Mouse (Mus musculus) embryonic facial prominence, embryonic 11.5 days (tissue): Measurements from ENCODE around the gene Plekhh2. TPM values are rescaled to one million over a fixed set of nuclear protein-coding genes. Genes with fewer than 3 reads are reported as not detected.
A peak's percentile ranks its signal among the peaks of the same experiment; 100 is the strongest.

Source experiments
- ATAC-seq: fragments of 200-750 bp; cut with Nextera tagmentation; replicated peaks from 2 replicates; pipeline ENCODE4 v1.8.0; 2017; ENCODE audit warnings: low read depth; ENCODE audit not compliant: insufficient number of reproducible peaks, low FRiP score, low TSS enrichment
- DNase-seq: peaks from one replicate; pipeline ENCODE4 v3.0.0-alpha.2; 2015; ENCODE audit warnings: low spot score
- H3K27ac ChIP-seq: fragments of 300-500 bp; sonication (generic); replicated peaks from 2 replicates; pipeline ENCODE4 v1.5.1; 2014; ENCODE audit warnings: mild to moderate bottlenecking, low read depth, low read length, control low read depth
- H3K27me3 ChIP-seq: fragments of 300-500 bp; sonication (generic); 2 replicates; pipeline ENCODE4 v1.6.1; 2014; ENCODE audit warnings: mild to moderate bottlenecking, low read length, moderate library complexity, mixed read lengths; ENCODE audit not compliant: control insufficient read depth, insufficient read depth
- H3K36me3 ChIP-seq: fragments of 300-500 bp; sonication (generic); replicated peaks from 2 replicates; pipeline ENCODE4 v1.6.1; 2014; ENCODE audit warnings: low read depth, mild to moderate bottlenecking, low read length, moderate library complexity, mixed read lengths; ENCODE audit not compliant: control insufficient read depth, insufficient read depth
- H3K4me1 ChIP-seq: fragments of 300-500 bp; sonication (generic); 2 replicates; pipeline ENCODE4 v1.6.1; 2014; ENCODE audit warnings: low read length, mixed read lengths; ENCODE audit not compliant: control insufficient read depth, insufficient read depth
- H3K4me2 ChIP-seq: fragments of 300-500 bp; sonication (generic); 2 replicates; pipeline ENCODE4 v1.6.1; 2014; ENCODE audit warnings: low read depth, mild to moderate bottlenecking, control low read depth, low read length, moderate library complexity
- H3K4me3 ChIP-seq: fragments of 300-500 bp; sonication (generic); 2 replicates; pipeline ENCODE4 v1.5.1; 2014; ENCODE audit warnings: low read depth, low read length, control low read depth
- H3K9ac ChIP-seq: fragments of 300-500 bp; sonication (generic); replicated peaks from 2 replicates; pipeline ENCODE4 v1.6.1; 2014; ENCODE audit warnings: mild to moderate bottlenecking, control low read depth, low read length
- H3K9me3 ChIP-seq: fragments of 300-500 bp; sonication (generic); replicated peaks from 2 replicates; pipeline ENCODE4 v1.6.1; 2016; ENCODE audit warnings: mild to moderate bottlenecking, low read length, inconsistent platforms, mixed read lengths; ENCODE audit not compliant: control insufficient read depth
- whole genome bisulfite sequencing: fragments of 180-500 bp; shearing (Covaris S2); extraction: QIAGEN DNeasy Blood & Tissue Kit; methylation state at CpG from one replicate; pipeline ENCODE4 v1.1.7; 2014; 5-methylcytosine and 5-hydroxymethylcytosine counted together
- polyA plus RNA-seq: library from polyadenylated mRNA; unstranded; fragments of >200 nt; fragmentation: Nextera tagmentation; extraction: Ambion mirVana; gene quantifications from 2 replicates; pipeline ENCODE4 v1.2.1, GENCODE M21; 2014

The Plekhh2 gene
- polyA plus RNA-seq, 1 experiment from 2014 or later, result 5.1 TPM

DNA sequence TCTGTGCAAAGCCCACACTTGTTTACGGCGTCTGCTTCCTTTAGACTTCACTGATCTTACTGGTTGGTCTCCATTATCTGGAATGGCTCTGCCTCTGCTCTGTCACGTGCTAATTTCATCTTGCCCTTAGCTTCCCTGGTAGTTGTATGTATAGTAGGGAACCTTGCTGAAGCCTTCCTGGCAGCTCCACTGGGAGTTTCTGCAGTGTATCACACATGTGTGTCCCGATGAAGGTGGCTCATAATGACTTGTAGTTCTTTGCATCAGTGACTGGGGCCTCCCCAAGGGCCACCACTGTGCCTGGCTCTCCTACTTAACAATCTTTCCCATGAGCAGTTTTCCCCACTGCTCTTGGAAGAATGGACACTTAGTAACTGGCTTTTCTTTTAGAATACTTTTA lies 96.9 kb downstream of the Plekhh2 start:
- no peaks in the 10 kb centered on the region for H3K4me1 ChIP-seq
- H3K4me2 ChIP-seq, result no peak overlapping the region
- no peak overlapping the region for H3K27ac ChIP-seq
- H3K9me3 ChIP-seq, result no peaks in the 10 kb centered on the region
- no peak overlapping the region for H3K9ac ChIP-seq
- WGBS, result 79% methylated on average over 4 of the region's 4 CpGs
- H3K27me3 ChIP-seq, result no peaks in the 10 kb centered on the region
- no peak for ATAC-seq
- DNase-seq, result no peak
- no peaks in the 10 kb centered on the region; the same call in 1 of the 2 replicates for H3K36me3 ChIP-seq
- H3K4me3 ChIP-seq, result no peak overlapping the region

DNA sequence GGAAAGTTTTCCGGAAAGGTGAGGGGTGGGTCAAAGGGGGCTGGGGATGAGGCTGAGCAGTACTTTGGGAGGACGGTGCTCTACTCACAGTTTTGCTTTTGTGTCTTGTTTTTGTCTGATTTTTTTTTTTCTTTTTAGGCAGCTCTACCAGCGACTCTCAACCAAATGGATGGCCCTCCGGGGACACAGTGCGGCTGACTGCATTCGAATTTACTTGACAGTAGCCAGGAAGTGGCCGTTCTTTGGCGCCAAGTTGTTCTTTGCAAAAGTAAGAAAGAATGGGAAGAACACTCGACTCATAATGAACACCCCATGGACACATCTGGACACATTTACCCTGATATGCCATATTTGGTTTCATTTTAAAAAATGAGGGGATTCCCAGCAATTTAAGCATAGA lies 99.8 kb downstream of the Plekhh2 start:
- Histone ChIP-seq H3K4me3 (no peak overlapping the region), H3K4me1 (no peaks in the 10 kb centered on the region), H3K27me3 (no peaks in the 10 kb centered on the region), H3K9me3 (no peaks in the 10 kb centered on the region), H3K27ac (no peak overlapping the region), H3K9ac (no peak overlapping the region), H3K36me3 (no peaks in the 10 kb centered on the region; the same call in 1 of the 2 replicates), H3K4me2 (no peak overlapping the region)
- DNase-seq, result peak; percentile 42
- 54% methylated on average over 9 of the region's 9 CpGs for WGBS
- no peak for ATAC-seq

DNA sequence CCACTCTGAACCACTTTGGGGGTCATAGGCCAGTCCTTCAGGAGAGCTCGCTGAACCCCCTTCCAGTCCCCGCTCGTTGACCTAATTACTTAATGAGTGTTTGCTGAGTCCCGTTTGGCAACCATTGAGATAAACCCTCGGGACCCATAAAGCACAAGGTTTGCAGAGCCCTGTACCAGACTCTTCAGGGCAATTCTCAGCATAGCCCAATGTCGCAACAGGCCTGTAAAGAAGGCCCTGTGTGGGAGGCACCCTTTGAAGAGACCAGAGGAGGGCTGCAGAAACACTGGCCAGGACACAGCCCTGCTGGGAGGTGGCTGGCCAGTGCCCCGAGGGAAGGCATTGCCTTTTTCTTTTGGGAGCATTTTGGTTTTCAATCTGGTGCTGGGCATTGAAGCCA lies 100.3 kb downstream of the Plekhh2 start:
- Histone ChIP-seq H3K4me2 (no peak overlapping the region), H3K36me3 (no peaks in the 10 kb centered on the region; the same call in 1 of the 2 replicates), H3K9me3 (no peaks in the 10 kb centered on the region), H3K4me3 (no peak overlapping the region), H3K4me1 (no peaks in the 10 kb centered on the region), H3K27ac (no peak overlapping the region), H3K9ac (no peak overlapping the region), H3K27me3 (no peaks in the 10 kb centered on the region)
- ATAC-seq (no peak), DNase-seq (no peak)
- 52% methylated on average over 7 of the region's 7 CpGs for WGBS

DNA sequence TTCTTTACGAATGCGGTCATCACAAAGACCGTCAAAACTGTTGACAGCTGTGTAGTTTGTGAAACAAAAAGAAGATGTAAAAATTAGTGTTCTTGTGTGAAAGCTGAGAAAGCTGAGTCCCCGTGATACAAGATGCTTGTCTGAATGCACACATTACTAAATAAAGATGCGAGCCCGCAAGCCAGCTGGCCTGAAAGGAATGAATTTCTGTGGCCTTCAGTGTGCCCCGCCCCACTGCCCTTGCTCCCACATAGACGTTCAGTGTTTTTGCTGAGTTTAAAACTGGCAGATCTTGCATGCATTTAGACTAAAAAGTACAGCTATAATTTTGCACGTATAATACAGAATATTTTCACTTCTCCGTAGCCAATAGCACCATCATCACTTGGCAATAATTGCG lies 104.1 kb downstream of the Plekhh2 start:
- DNase-seq (no peak), ATAC-seq (no peak)
- no peaks in the 10 kb centered on the region for H3K9me3 ChIP-seq
- no peaks in the 10 kb centered on the region; the same call in 1 of the 2 replicates for H3K36me3 ChIP-seq
- H3K4me1 ChIP-seq, result no peaks in the 10 kb centered on the region
- 86% methylated on average over 11 of the region's 11 CpGs for WGBS
- H3K9ac ChIP-seq, result no peak overlapping the region
- no peak overlapping the region for H3K27ac ChIP-seq
- no peaks in the 10 kb centered on the region for H3K27me3 ChIP-seq
- H3K4me3 ChIP-seq, result no peak overlapping the region
- H3K4me2 ChIP-seq, result no peak overlapping the region

DNA sequence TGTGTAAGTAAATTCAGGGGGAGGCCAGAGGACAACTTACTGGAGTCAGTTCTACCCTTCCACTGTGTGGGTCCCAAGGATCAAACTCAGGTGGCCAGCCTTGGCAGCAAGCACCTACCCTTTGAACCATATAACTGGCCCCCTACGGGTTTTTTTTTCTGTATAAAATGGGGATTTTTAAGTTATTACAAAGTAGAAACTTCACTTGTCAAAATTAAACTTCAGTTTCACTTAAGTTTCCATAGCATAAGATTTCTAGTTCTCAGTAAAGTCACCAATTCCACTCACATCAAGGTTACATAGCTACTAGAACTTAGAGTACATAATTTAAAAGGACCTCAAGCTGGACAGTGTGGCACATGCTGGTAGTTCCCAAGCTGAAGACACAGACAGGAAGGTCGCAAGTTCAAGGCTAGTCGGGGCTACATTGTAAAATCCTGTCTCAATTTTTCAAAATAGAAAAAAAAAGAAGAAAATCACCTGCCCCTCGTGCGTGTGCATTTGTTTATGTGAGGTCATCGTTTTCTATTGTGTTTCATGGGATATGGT lies 104.9 kb downstream of the Plekhh2 start:
- H3K27me3 ChIP-seq, result no peaks in the 10 kb centered on the region
- H3K9me3 ChIP-seq, result no peaks in the 10 kb centered on the region
- no peaks in the 10 kb centered on the region for H3K4me1 ChIP-seq
- no peak overlapping the region for H3K27ac ChIP-seq
- no peak overlapping the region for H3K4me3 ChIP-seq
- H3K36me3 ChIP-seq, result no peaks in the 10 kb centered on the region; the same call in 1 of the 2 replicates
- no peak overlapping the region for H3K9ac ChIP-seq
- DNase-seq, result no peak
- H3K4me2 ChIP-seq, result no peak overlapping the region
- no peak for ATAC-seq
- 87% methylated on average over 6 of the region's 6 CpGs for WGBS

DNA sequence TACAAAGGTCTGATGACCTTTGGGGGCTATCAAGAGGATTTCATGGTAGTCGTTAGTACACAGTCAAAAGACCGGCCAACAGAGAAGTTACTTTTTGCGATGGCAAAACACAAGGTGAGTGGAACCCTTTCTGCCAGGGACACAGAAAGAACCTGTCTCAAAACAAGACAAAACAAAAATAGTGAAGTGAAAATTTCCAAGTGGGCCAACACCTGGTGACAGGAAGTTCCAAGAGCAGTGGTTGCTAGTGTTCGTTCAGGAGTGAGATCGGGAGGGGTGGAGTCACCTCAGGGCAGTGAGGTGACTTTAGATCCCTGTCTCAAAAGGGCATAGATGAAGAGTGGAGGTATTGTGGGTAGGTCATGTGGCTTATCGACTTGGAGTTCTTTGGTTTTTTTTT lies 106.3 kb downstream of the Plekhh2 start:
- Histone ChIP-seq H3K4me3 (no peak overlapping the region), H3K36me3 (no peaks in the 10 kb centered on the region; the same call in 1 of the 2 replicates), H3K9ac (no peak overlapping the region), H3K4me1 (no peaks in the 10 kb centered on the region), H3K27ac (no peak overlapping the region), H3K27me3 (no peaks in the 10 kb centered on the region), H3K4me2 (no peak overlapping the region), H3K9me3 (no peaks in the 10 kb centered on the region)
- DNase-seq (no peak), ATAC-seq (no peak)
- WGBS, result 92% methylated on average over 6 of the region's 6 CpGs

DNA sequence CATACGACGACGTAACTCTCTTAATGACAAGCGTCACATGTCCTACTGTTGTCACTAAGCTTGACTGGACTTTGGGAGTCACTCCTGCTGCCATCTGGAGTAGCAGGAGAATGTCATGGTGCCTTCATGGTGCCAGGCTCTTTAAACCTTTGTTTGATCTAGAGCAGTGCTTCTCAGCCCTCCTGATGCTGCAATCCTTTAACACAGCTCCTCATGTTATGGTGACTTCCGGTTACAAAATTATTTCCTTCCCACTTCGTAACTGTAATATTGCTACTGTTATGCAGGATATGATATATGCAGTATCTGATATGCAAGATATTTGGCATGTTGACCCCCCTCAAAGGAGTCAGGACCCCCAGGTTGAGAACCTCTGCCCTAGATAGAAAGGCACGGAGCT lies 107.4 kb downstream of the Plekhh2 start:
- Histone ChIP-seq H3K4me2 (no peak overlapping the region), H3K27ac (no peak overlapping the region), H3K4me1 (no peaks in the 10 kb centered on the region), H3K4me3 (no peak overlapping the region), H3K9me3 (no peaks in the 10 kb centered on the region), H3K27me3 (no peaks in the 10 kb centered on the region), H3K9ac (no peak overlapping the region), H3K36me3 (no peaks in the 10 kb centered on the region)
- no peak for DNase-seq
- 85% methylated on average over 7 of the region's 7 CpGs for WGBS
- ATAC-seq, result no peak

DNA sequence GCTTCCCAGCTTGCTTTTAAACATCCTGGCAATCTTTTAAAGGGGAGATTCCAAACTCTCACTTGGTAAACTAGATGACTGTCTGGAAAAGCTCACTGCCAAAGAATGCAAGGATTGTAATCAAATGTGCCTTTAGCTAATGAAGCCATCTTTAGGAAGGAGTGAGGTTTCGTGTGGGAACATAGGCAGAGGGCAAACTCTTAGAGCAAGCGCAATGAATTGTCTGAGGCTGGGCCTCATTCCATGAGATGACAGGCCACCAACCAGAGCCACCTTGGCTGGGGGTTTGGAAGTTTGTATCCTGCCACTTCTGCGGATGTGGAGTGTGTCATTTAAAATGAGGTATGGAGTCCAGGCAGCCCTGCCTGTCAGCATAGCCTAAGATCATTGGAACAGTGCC lies 108.4 kb downstream of the Plekhh2 start:
- no peaks in the 10 kb centered on the region for H3K27me3 ChIP-seq
- H3K36me3 ChIP-seq, result no peaks in the 10 kb centered on the region
- H3K4me1 ChIP-seq, result no peaks in the 10 kb centered on the region
- DNase-seq (no peak), ATAC-seq (no peak)
- WGBS, result 75% methylated on average over 3 of the region's 3 CpGs
- no peak overlapping the region for H3K27ac ChIP-seq
- H3K4me2 ChIP-seq, result no peak overlapping the region
- H3K9me3 ChIP-seq, result no peaks in the 10 kb centered on the region
- no peak overlapping the region for H3K9ac ChIP-seq
- no peak overlapping the region for H3K4me3 ChIP-seq
